Mouse (Mus musculus) lung, embryonic 15.5 days (tissue): ENCODE data around the gene Armc10. TPM values are rescaled to one million over a fixed set of nuclear protein-coding genes. Genes with fewer than 3 reads are reported as not detected.
A peak's percentile ranks its signal among the peaks of the same experiment; 100 is the strongest.
"Not testable (repeated sequence)": the region's sequence is repeated elsewhere in the genome, so short reads cannot be mapped to it uniquely, and the experiment has no call there.

Experiments used
- ATAC-seq: fragments of 200-750 bp; cut with Nextera tagmentation; 2 replicates; pipeline ENCODE4 v1.8.0; 2017; ENCODE audit warnings: moderate number of reproducible peaks, borderline replicate concordance; ENCODE audit not compliant: low FRiP score, low TSS enrichment; ENCODE audit errors: extremely low read depth
- H3K27ac ChIP-seq: fragments of 300-500 bp; sonication (generic); 2 replicates; pipeline ENCODE4 v1.5.1; 2015; ENCODE audit warnings: moderate library complexity, mild to moderate bottlenecking, inconsistent platforms
- H3K27me3 ChIP-seq: fragments of 300-500 bp; sonication (generic); 2 replicates; pipeline ENCODE4 v1.6.1; 2015; ENCODE audit warnings: inconsistent platforms
- H3K36me3 ChIP-seq: fragments of 300-500 bp; sonication (generic); 2 replicates; pipeline ENCODE4 v1.6.1; 2015; ENCODE audit warnings: inconsistent platforms
- H3K4me1 ChIP-seq: fragments of 300-500 bp; sonication (generic); 2 replicates; pipeline ENCODE4 v1.6.1; 2015; ENCODE audit warnings: inconsistent platforms
- H3K4me2 ChIP-seq: fragments of 300-500 bp; sonication (generic); 2 replicates; pipeline ENCODE4 v1.6.1; 2015; ENCODE audit warnings: inconsistent platforms, mild to moderate bottlenecking, moderate library complexity
- H3K4me3 ChIP-seq: fragments of 300-500 bp; sonication (generic); 2 replicates; pipeline ENCODE4 v1.5.1; 2015; ENCODE audit warnings: mild to moderate bottlenecking, inconsistent platforms
- H3K9ac ChIP-seq: fragments of 300-500 bp; sonication (generic); 2 replicates; pipeline ENCODE4 v1.6.1; 2015; ENCODE audit warnings: inconsistent platforms
- H3K9me3 ChIP-seq: fragments of 300-500 bp; sonication (generic); 2 replicates; pipeline ENCODE4 v1.6.1; 2016; ENCODE audit warnings: inconsistent platforms
- WGBS: fragments of 180-500 bp; shearing (Covaris S2); methylation state at CpG from one replicate; pipeline ENCODE4 v1.1.7; 2015; 5-methylcytosine and 5-hydroxymethylcytosine counted together
- polyA plus RNA-seq: library from polyadenylated mRNA; unstranded; fragments of >200 nt; fragmentation: Nextera tagmentation; extraction: Ambion mirVana; gene quantifications from 2 replicates; pipeline ENCODE4 v1.2.1, GENCODE M21; 2015

Gene Armc10
- polyA plus RNA-seq, 1 experiment from 2014 or later = 42.8 TPM

DNA sequence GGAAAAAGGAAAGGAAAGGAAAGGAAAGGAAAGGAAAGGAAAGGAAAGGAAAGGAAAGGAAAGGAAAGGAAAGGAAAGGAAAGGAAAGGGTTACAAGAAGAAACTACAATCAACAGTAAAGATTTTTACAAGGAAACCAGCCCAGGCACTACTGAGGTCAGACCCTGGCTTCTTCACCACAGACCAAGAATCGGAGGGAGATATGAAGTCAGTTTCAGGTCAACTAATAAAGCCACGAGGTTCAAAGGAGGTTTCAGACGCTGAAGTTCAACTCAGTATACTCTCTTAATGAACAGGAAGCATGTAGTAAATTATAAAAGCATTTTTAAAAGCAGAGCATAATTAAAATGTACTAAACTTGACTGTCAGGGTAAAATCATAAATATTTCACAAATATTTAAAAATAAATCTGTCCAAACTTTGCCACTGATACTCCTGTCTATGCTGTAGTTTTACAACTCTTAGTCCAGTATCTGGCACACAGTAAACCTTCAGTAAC, 47.8 kb downstream of the Armc10 start:
- 52% methylated on average over 3 of the region's 3 CpGs for WGBS
- H3K9me3 ChIP-seq = no peaks in the 10 kb centered on the region
- ATAC-seq = no peak
- H3K4me1 ChIP-seq = 0 out of 2 replicates have a peak, but pooled peaks cover 13% of the 10 kb centered on the region
- no peaks in the 10 kb centered on the region for H3K36me3 ChIP-seq
- no peak overlapping the region for H3K4me2 ChIP-seq
- no peaks in the 10 kb centered on the region for H3K27me3 ChIP-seq
- H3K27ac ChIP-seq = no peak overlapping the region
- H3K9ac ChIP-seq = no peak overlapping the region
- no peak overlapping the region for H3K4me3 ChIP-seq

DNA sequence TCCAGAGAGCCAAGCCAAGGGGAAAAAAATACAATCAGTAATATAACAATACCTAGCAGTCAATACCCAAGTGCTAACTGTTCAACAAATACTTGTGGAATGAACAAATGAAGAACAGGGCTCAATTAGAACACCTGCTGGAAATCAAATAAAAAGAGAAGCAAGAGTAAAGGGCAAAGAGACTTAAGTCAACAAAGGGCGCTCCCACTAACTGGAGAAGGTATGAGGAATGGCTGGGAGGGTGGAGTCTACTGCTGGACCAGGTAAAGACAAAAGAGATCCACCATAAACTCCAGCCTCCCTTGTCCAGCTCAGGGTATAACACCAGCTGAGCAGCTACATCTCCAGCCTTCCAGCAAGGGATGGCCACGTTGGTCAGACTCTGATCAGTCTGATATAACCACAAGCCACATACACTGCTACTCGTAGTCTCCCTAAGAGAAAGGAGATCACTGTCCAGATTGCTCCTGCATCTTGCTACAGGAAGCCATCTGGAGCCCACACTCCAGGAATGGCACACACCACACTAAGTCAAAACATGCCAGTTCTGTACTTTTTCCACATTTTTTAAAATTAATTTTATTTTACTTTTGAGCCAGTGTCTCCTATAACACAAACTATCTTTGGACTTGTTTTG, 49.4 kb downstream of the Armc10 start:
- Histone ChIP-seq H3K9ac (no peak overlapping the region), H3K4me2 (no peak overlapping the region), H3K27ac (peak overlapping the region; percentile 63), H3K27me3 (no peaks in the 10 kb centered on the region), H3K4me3 (no peak overlapping the region), H3K4me1 (0 out of 2 replicates have a peak, but pooled peaks cover 13% of the 10 kb centered on the region), H3K36me3 (no peaks in the 10 kb centered on the region), H3K9me3 (no peaks in the 10 kb centered on the region)
- no peak; the same call in 1 of the 2 replicates for ATAC-seq
- WGBS = 60% methylated on average over 3 of the region's 3 CpGs

DNA sequence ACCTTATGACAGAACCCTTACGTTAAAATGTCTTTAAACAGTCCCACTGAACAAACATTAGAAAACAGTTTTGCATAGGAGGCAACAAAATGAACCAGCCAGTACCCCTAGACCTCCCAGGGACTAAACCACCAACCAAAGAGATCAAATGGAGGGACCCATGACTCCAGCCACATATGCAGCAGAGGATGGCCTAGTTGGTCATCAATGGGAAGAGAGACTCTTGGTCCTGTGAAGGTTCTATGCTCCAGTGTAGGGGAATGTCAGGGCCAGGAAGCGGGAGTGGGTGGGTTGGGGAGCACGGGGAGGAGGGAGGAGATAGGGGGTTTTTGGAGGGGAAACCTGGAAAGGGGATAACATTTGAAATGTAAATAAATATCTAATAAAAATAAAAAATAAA, 53.9 kb downstream of the Armc10 start:
- H3K9ac ChIP-seq, H3K4me3 ChIP-seq, H3K36me3 ChIP-seq, H3K9me3 ChIP-seq, H3K27ac ChIP-seq, ATAC-seq, H3K27me3 ChIP-seq: not testable (repeated sequence)
- 91% methylated on average over 3 of the region's 3 CpGs for WGBS
- 0 out of 2 replicates have a peak, but pooled peaks cover 10% of the 10 kb centered on the region for H3K4me1 ChIP-seq
- 0 out of 2 replicates have a peak overlapping the region, but pooled peaks have one; percentile 13 for H3K4me2 ChIP-seq

DNA sequence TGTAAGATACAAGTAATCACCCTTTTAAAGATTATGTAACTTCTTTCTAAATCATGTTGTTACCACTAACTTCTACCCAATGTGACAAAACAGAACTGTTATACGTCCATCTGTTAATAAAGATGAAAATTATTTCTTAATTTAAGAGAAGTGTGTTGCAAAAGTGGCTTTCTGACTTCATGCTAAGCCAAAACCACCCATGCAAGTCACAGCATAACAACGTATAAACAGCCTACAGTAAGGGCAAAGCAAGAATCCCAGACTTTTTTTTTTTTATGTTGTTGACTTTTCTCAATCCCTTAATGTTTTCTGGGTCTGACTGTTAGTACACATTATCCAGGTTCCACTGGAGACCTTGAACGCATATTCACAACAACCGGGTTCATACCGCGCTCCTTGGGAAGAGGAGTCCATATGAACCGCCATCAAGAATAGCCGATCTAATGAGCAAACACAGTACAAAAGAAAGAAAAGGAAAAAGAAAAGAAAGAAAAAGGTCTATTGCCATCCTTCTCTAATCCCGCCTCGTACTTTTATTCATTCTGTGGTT, 54.7 kb downstream of the Armc10 start:
- peak overlapping the region; percentile 73 for H3K4me2 ChIP-seq
- H3K27ac ChIP-seq = no peak overlapping the region
- 16% methylated on average over 10 of the region's 10 CpGs for WGBS
- no peaks in the 10 kb centered on the region for H3K36me3 ChIP-seq
- no peaks in the 10 kb centered on the region for H3K27me3 ChIP-seq
- H3K9me3 ChIP-seq = no peaks in the 10 kb centered on the region
- no peak for ATAC-seq
- H3K4me1 ChIP-seq = 0 out of 2 replicates have a peak, but pooled peaks cover 4% of the 10 kb centered on the region
- peak overlapping the region; percentile 74 for H3K4me3 ChIP-seq
- 0 out of 2 replicates have a peak overlapping the region, but pooled peaks have one; percentile 45 for H3K9ac ChIP-seq

DNA sequence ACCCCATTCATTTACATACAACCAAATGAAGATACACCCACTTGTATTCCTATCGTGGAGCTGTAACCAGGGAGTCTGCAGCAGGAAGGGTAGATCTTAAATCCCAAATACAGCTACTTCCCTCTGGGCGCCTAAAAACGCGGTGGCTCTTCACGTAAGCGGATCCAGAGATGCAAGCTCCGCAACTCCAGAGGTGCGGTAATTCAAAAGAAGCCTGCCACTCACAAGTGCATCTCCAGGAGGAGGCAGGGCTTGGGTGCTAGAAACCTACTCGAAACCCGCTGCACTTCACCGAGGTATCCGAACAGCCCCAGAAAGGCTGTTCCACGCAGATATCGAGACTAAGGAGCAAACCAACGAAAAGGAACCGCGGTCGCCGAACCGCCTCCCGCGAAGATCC, 55.3 kb downstream of the Armc10 start:
- Histone ChIP-seq H3K27me3 (no peaks in the 10 kb centered on the region), H3K9ac (peak overlapping the region; percentile 45), H3K4me1 (0 out of 2 replicates have a peak, but pooled peaks cover 4% of the 10 kb centered on the region), H3K4me2 (peak overlapping the region; percentile 73), H3K36me3 (no peaks in the 10 kb centered on the region), H3K9me3 (no peaks in the 10 kb centered on the region), H3K27ac (peak overlapping the region; percentile 30), H3K4me3 (peak overlapping the region; percentile 74)
- under 1% methylated on average over 22 of the region's 22 CpGs for WGBS
- no peak; the same call in 1 of the 2 replicates for ATAC-seq

DNA sequence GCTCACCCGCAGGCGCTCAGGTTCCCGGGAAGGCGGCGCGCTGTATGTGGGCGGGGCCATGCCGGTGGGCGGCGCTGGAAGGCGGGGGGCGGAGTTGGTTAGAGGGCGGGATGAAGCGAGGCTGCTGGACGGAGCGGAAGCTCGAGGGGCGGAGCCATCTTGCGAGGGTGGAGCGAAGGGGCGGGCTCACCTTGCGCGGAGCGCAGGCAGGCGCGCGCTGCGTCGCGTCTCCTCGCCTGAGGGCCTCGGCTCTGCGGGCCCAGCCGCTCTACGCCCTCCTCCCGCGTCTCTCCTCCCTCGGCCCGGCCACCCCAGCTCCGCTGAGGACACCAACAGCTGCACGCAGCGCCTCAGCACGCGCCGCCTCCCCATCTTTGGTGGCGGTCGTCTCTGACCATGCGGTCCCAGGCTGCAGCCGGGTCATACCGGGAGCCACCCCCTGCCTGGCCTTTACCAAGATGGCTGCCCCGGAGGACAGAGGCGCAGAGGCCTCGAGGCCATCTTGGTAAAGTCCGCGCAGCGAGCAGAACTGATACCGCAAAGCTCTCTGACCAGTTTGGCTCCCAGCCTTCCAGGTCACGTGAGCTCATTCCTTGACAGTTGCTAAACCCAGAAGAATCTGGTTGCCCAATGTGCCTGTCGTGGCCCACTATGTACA, 55.9 kb downstream of the Armc10 start, which contains the start of gene Napepld:
Gene Napepld, minus strand, starts transcription at position 46 of the 658 bp plus-strand sequence.
- Histone ChIP-seq H3K9me3 (no peaks in the 10 kb centered on the region), H3K9ac (peak within 1 kb of the TSS; percentile 89), H3K36me3 (no peaks in the 10 kb centered on the region), H3K4me3 (peak within 1 kb of the TSS; percentile 74), H3K4me2 (peak within 1 kb of the TSS; percentile 73), H3K4me1 (0 out of 2 replicates have a peak, but pooled peaks cover 4% of the 10 kb centered on the region), H3K27me3 (no peaks in the 10 kb centered on the region), H3K27ac (peak within 1 kb of the TSS; percentile 98)
- under 1% methylated on average over 36 of the region's 59 CpGs for WGBS
- peak; percentile 99 for ATAC-seq

DNA sequence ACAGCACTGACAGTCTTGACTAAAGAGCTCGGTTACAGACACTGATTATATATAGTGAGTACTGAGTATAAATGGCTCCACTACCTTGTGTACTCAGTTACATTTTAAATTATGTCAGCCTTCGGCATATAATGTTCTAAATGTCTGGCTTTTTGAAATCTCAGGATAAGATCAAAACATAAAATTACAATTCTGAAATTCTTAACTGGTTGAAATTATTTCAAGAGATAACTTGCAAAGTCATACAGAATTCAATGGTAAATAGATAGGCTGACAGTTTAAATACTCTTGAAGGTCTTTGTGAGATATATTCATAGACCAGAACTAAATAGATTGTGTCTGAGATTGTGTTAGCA, 56.4 kb downstream of the Armc10 start:
- H3K9me3 ChIP-seq = no peaks in the 10 kb centered on the region
- H3K9ac ChIP-seq = peak overlapping the region; percentile 89
- H3K4me3 ChIP-seq = peak overlapping the region; percentile 74
- H3K27me3 ChIP-seq = no peaks in the 10 kb centered on the region
- peak overlapping the region; percentile 98 for H3K27ac ChIP-seq
- peak overlapping the region; percentile 73 for H3K4me2 ChIP-seq
- ATAC-seq = no peak
- H3K36me3 ChIP-seq = no peaks in the 10 kb centered on the region
- H3K4me1 ChIP-seq = 0 out of 2 replicates have a peak, but pooled peaks cover 4% of the 10 kb centered on the region
- 53% methylated on average over 2 of the region's 2 CpGs for WGBS

DNA sequence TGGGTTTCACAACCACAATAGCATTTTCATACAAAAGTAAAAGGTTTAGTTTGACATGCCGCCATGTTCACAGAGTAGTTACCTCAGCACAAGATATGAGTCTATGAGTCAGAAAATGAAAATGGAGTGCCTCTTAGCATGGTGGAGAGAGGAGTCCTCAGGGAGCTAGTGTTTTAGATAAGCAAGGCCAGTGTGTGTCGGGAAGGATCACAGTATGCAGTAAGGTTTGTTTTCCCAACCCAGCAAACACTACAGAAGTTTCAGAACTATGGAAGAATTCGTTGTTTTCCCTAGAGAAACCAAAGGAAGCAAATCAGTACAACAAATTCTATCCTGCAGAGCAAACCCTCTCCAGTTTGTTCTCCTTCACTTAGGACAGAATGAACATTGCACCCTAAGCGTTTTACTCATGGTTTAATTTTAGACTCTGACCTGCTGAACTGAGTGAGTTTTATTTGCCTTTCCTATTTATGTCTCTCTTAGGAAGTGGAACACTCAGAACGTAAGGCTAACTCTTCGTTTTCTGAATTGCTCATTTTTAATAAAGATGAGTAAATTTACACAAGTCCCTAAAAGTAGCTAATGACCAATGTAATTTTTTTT, 57.4 kb downstream of the Armc10 start:
- Histone ChIP-seq H3K9me3 (no peaks in the 10 kb centered on the region), H3K27ac (no peak overlapping the region), H3K4me2 (no peak overlapping the region), H3K9ac (no peak overlapping the region), H3K4me3 (no peak overlapping the region), H3K4me1 (0 out of 2 replicates have a peak, but pooled peaks cover 4% of the 10 kb centered on the region), H3K27me3 (no peaks in the 10 kb centered on the region), H3K36me3 (no peaks in the 10 kb centered on the region)
- no peak for ATAC-seq
- WGBS = 55% methylated on average over 6 of the region's 6 CpGs

DNA sequence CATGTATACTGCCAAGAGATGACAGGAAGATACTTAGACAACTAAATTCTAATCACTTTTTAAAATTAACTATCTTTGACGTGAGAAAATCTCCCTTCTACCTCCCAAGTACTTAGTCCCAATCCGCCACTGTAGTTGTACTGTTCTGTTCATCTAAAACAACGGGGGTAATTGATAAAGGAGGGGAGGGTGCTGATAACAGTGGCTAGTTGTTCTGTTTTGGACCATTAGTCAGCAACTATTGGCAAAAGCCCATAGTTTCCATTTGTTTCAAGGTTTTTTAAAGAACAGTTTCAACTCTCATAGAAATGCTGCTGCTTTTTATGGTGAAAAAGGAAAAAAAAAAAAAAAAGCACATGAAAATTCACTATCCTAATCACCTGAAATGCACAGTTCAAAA, 58.1 kb downstream of the Armc10 start:
- no peaks in the 10 kb centered on the region for H3K9me3 ChIP-seq
- 83% methylated on average over 3 of the region's 3 CpGs for WGBS
- H3K4me1 ChIP-seq = 0 out of 2 replicates have a peak, but pooled peaks cover 4% of the 10 kb centered on the region
- no peaks in the 10 kb centered on the region for H3K36me3 ChIP-seq
- no peak overlapping the region for H3K4me3 ChIP-seq
- H3K9ac ChIP-seq = no peak overlapping the region
- no peak overlapping the region for H3K27ac ChIP-seq
- H3K4me2 ChIP-seq = no peak overlapping the region
- H3K27me3 ChIP-seq = no peaks in the 10 kb centered on the region
- ATAC-seq = no peak

DNA sequence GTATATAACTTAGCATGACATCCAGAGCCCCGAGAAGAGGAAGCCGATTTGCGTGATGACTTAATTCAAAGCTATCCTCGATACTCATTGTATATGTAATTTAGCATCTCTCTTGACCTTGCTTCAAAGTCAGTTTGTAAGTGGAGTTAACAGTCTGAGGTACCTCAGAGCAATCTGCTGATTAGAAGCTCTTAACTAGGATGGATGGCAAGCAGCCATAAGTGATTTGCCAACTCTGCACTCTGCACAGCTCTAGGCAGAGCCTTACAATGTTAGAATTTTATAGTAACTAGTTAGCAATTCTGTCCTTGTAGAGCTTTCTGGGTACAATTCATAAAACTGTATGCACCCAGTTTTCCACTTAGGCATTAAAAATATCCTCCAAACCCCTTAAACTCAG, 60.9 kb downstream of the Armc10 start:
- H3K9me3 ChIP-seq = no peaks in the 10 kb centered on the region
- 81% methylated on average over 4 of the region's 4 CpGs for WGBS
- H3K4me3 ChIP-seq = no peak overlapping the region
- H3K27me3 ChIP-seq = no peaks in the 10 kb centered on the region
- no peak for ATAC-seq
- 0 out of 2 replicates have a peak, but pooled peaks cover 4% of the 10 kb centered on the region for H3K4me1 ChIP-seq
- no peaks in the 10 kb centered on the region for H3K36me3 ChIP-seq
- H3K9ac ChIP-seq = no peak overlapping the region
- H3K27ac ChIP-seq = no peak overlapping the region
- H3K4me2 ChIP-seq = no peak overlapping the region

DNA sequence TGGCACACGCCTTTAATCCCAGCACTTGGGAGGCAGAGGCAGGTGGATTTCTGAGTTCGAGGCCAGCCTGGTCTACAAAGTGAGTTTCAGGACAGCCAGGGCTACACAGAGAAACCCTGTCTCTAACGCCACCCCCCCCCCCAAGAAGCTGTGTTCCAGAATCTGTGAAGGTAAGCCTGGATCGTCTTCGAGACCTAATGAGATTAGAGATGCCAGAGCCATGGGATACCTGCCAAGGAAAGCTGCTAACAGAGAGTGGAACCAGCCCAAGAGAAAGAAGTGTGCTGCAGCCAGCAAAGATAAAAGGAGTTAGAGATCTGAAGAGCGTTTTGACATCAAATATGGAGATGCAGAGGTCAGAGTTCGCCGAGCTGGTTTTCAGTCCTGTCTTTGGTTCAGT, 62.4 kb downstream of the Armc10 start:
- WGBS = 84% methylated on average over 8 of the region's 8 CpGs
- H3K4me1 ChIP-seq, H3K4me2 ChIP-seq, H3K9ac ChIP-seq, ATAC-seq, H3K27me3 ChIP-seq, H3K27ac ChIP-seq, H3K4me3 ChIP-seq, H3K9me3 ChIP-seq, H3K36me3 ChIP-seq: not testable (repeated sequence)
